Mouse (Mus musculus): ENCODE data around the gene Pla2g4b.

- TF ChIP-seq CTCF (IDR thresholded peaks at IDR 0.05; ENCODE audit: low read depth) (no peak), EP300 (IDR thresholded peaks at IDR 0.05; ENCODE audit: low read depth) (no peak)
Observed at GRCm38 (mm10) chr2:119993515-119993914, 39.7 kb upstream of the Pla2g4b start.
